Mouse (Mus musculus) G1E (cell line): Measurements from ENCODE around the gene Ano1.

Source experiments
- CTCF ChIP-seq: IDR thresholded peaks from 2 replicates; pipeline ENCODE4 v1.5.1; 2012; ENCODE audit warnings: low read depth, low read length, inconsistent platforms, mixed read lengths
- GATA1 ChIP-seq: IDR thresholded peaks from 2 replicates; pipeline ENCODE4 v1.6.1; 2012; ENCODE audit warnings: borderline replicate concordance, low read length, inconsistent platforms, mixed read lengths
- TAL1 ChIP-seq: conservative IDR thresholded peaks from 2 replicates; pipeline ENCODE4 v1.6.1; 2012; ENCODE audit warnings: low read depth, low read length, inconsistent platforms, mixed read lengths

- TF ChIP-seq CTCF (no peak), GATA1 (no peak), TAL1 (no peak)
Measured at GRCm38 (mm10) chr7:144569428-144569827, 182.3 kb downstream of the Ano1 start.
